Mouse (Mus musculus) 3134 (cell line): ENCODE data around the gene Dcun1d2.

ENCODE experiments used
- DNase-seq: peaks from one replicate; pipeline ENCODE4 v3.0.0-alpha.2; 2011; ENCODE audit warnings: low spot score; ENCODE audit not compliant: insufficient read length; ENCODE audit errors: extremely low read depth

The Dcun1d2 gene

GRCm38 (mm10) chr8:13208627-13209355 lies 79.1 kb downstream of the Dcun1d2 start:
- DNase-seq = peak; percentile 56

- no peak for DNase-seq
Measured at GRCm38 (mm10) chr8:13206290-13206689, 81.6 kb downstream of the Dcun1d2 start.
